Mouse (Mus musculus) liver, embryonic 14.5 days (tissue): ENCODE data around the gene Pdia5. TPM values are rescaled to one million over a fixed set of nuclear protein-coding genes. Genes with fewer than 3 reads are reported as not detected.

Experiments used
- ATAC-seq: fragments of 200-750 bp; cut with Nextera tagmentation; 2 replicates; pipeline ENCODE4 v1.8.0; 2017; ENCODE audit warnings: moderate number of reproducible peaks, mild to moderate bottlenecking, moderate library complexity; ENCODE audit not compliant: insufficient read depth
- DNase-seq, 3 experiments: peaks; one replicate each; pipeline ENCODE4 v3.0.0-alpha.2; 2012 to 2013; ENCODE audit warnings: low read depth in 3 of 3, low spot score in 3 of 3
- H3K27ac ChIP-seq: fragments of 300-500 bp; sonication (generic); 2 replicates; pipeline ENCODE4 v1.5.1; 2014; ENCODE audit warnings: moderate library complexity, mild to moderate bottlenecking, control low read depth, inconsistent platforms
- H3K27me3 ChIP-seq: fragments of 300-500 bp; sonication (generic); 2 replicates; pipeline ENCODE4 v1.6.1; 2014; ENCODE audit warnings: mild to moderate bottlenecking, low read length, moderate library complexity; ENCODE audit not compliant: control insufficient read depth, insufficient read depth
- H3K36me3 ChIP-seq: fragments of 300-500 bp; sonication (generic); replicated peaks from 2 replicates; pipeline ENCODE4 v1.6.1; 2014; ENCODE audit warnings: low read depth; ENCODE audit not compliant: control insufficient read depth, insufficient read depth
- H3K4me1 ChIP-seq, 2 experiments: fragments of 200-500 bp in 1 of 2; fragments of 300-500 bp in 1 of 2; sonication (generic) in 1 of 2; replicated peaks; 2 replicates each; pipeline ENCODE4 v1.6.1; 2012 to 2014; ENCODE audit warnings: antibody characterized with exemption in 1 of 2, inconsistent platforms in 1 of 2, low read length in 1 of 2; ENCODE audit not compliant: control insufficient read depth in 2 of 2, insufficient read depth in 2 of 2
- H3K4me2 ChIP-seq: fragments of 300-500 bp; sonication (generic); 2 replicates; pipeline ENCODE4 v1.6.1; 2014; ENCODE audit warnings: low read depth, mild to moderate bottlenecking, control low read depth, moderate library complexity
- H3K4me3 ChIP-seq, 2 experiments: fragments of 200-500 bp in 1 of 2; fragments of 300-500 bp in 1 of 2; sonication (generic) in 1 of 2; 2 replicates each; pipeline ENCODE4 v1.5.1; 2012 to 2014; ENCODE audit warnings: low read depth in 2 of 2, low read length in 2 of 2, mild to moderate bottlenecking in 2 of 2, control low read depth in 1 of 2, inconsistent platforms in 1 of 2, moderate library complexity in 1 of 2; ENCODE audit not compliant: insufficient read depth in 1 of 2
- H3K9ac ChIP-seq: fragments of 300-500 bp; sonication (generic); replicated peaks from 2 replicates; pipeline ENCODE4 v1.6.1; 2014; ENCODE audit warnings: mild to moderate bottlenecking, control low read depth, moderate library complexity
- H3K9me3 ChIP-seq: fragments of 300-500 bp; sonication (generic); 2 replicates; pipeline ENCODE4 v1.6.1; 2016; ENCODE audit warnings: low read length, mixed read lengths; ENCODE audit not compliant: control insufficient read depth
- CTCF ChIP-seq: IDR thresholded peaks from 2 replicates; pipeline ENCODE4 v1.5.1; 2016; ENCODE audit warnings: antibody characterized with exemption, low read depth, control low read depth
- EP300 ChIP-seq: IDR thresholded peaks from 2 replicates; pipeline ENCODE4 v1.6.1; 2016; ENCODE audit warnings: antibody characterized with exemption, low read depth
- whole genome bisulfite sequencing: fragments of 180-500 bp; shearing (Covaris S2); extraction: QIAGEN DNeasy Blood & Tissue Kit; methylation state at CpG from one replicate; pipeline ENCODE4 v1.1.7; 2014; ENCODE audit not compliant: insufficient replicate concordance; 5-methylcytosine and 5-hydroxymethylcytosine counted together
- polyA plus RNA-seq, 2 experiments: library from polyadenylated mRNA; depleted of rRNA in 1 of 2; stranded (reverse) in 1 of 2; unstranded in 1 of 2; fragments of >200 nt; fragmentation: Nextera tagmentation in 1 of 2; extraction: Ambion mirVana in 1 of 2; gene quantifications; 2 replicates each; pipeline versions ENCODE4 v1.2.1 to v1.2.3; 2012 to 2014

Pdia5 gene
- polyA plus RNA-seq, 2 experiments = 25.8 to 32.9 TPM

GRCm38 (mm10) chr16:35414616-35415015, 76.1 kb downstream of the Pdia5 start:
- no peak for DNase-seq
- TF ChIP-seq EP300 (no peak), CTCF (no peak)
- Histone ChIP-seq H3K4me2 (no peak overlapping the region), H3K27ac (no peak overlapping the region), H3K4me1 (no peaks in the 10 kb centered on the region), H3K4me3 (no peak overlapping the region), H3K9ac (no peak overlapping the region), H3K27me3 (no peaks in the 10 kb centered on the region), H3K9me3 (no peaks in the 10 kb centered on the region), H3K36me3 (no peaks in the 10 kb centered on the region)
- WGBS = 55% methylated on average over 5 of the region's 5 CpGs
- no peak for ATAC-seq

GRCm38 (mm10) chr16:35406706-35407105, 84.0 kb downstream of the Pdia5 start:
- Histone ChIP-seq H3K4me1 (no peaks in the 10 kb centered on the region), H3K36me3 (no peaks in the 10 kb centered on the region), H3K27ac (no peak overlapping the region), H3K4me2 (no peak overlapping the region), H3K9ac (no peak overlapping the region), H3K9me3 (no peaks in the 10 kb centered on the region), H3K27me3 (no peaks in the 10 kb centered on the region), H3K4me3 (no peak overlapping the region)
- TF ChIP-seq EP300 (no peak), CTCF (no peak)
- ATAC-seq (no peak), DNase-seq (no peak)
- WGBS = 64% methylated on average over 4 of the region's 4 CpGs

GRCm38 (mm10) chr16:35406166-35406565, 84.5 kb downstream of the Pdia5 start:
- no peaks in the 10 kb centered on the region for H3K36me3 ChIP-seq
- ATAC-seq (no peak), DNase-seq (no peak)
- H3K4me3 ChIP-seq = no peak overlapping the region
- H3K27me3 ChIP-seq = no peaks in the 10 kb centered on the region
- no peak overlapping the region for H3K27ac ChIP-seq
- no peak overlapping the region for H3K4me2 ChIP-seq
- no peak for TF ChIP-seq EP300
- TF ChIP-seq CTCF = no peak
- no peaks in the 10 kb centered on the region for H3K4me1 ChIP-seq
- H3K9ac ChIP-seq = no peak overlapping the region
- 56% methylated on average over 4 of the region's 4 CpGs for WGBS
- no peaks in the 10 kb centered on the region for H3K9me3 ChIP-seq

GRCm38 (mm10) chr16:35405348-35406080, 85.2 kb downstream of the Pdia5 start:
- ATAC-seq (no peak), DNase-seq (no peak)
- Histone ChIP-seq H3K9ac (no peak overlapping the region), H3K36me3 (no peaks in the 10 kb centered on the region), H3K4me2 (no peak overlapping the region), H3K4me3 (no peak overlapping the region), H3K9me3 (no peaks in the 10 kb centered on the region), H3K4me1 (no peaks in the 10 kb centered on the region), H3K27ac (no peak overlapping the region), H3K27me3 (no peaks in the 10 kb centered on the region)
- 78% methylated on average over 14 of the region's 14 CpGs for WGBS
- TF ChIP-seq EP300 (no peak), CTCF (no peak)

GRCm38 (mm10) chr16:35404864-35405263, 85.8 kb downstream of the Pdia5 start:
- Histone ChIP-seq H3K4me3 (no peak overlapping the region), H3K9ac (no peak overlapping the region), H3K4me2 (no peak overlapping the region), H3K27ac (no peak overlapping the region), H3K36me3 (no peaks in the 10 kb centered on the region), H3K27me3 (no peaks in the 10 kb centered on the region), H3K9me3 (no peaks in the 10 kb centered on the region), H3K4me1 (no peaks in the 10 kb centered on the region)
- ATAC-seq (no peak), DNase-seq (no peak)
- no peak for TF ChIP-seq CTCF
- TF ChIP-seq EP300 = no peak
- WGBS = 53% methylated on average over 5 of the region's 5 CpGs
